Mouse (Mus musculus): ENCODE data around the gene Ifna6. TPM values are rescaled to one million over a fixed set of nuclear protein-coding genes. Genes with fewer than 3 reads are reported as not detected.
"Not testable (repeated sequence)": the region's sequence is repeated elsewhere in the genome, so short reads cannot be mapped to it uniquely, and the experiment has no call there.

Ifna6 gene
- polyA plus RNA-seq, 1 experiment: not detected

DNA sequence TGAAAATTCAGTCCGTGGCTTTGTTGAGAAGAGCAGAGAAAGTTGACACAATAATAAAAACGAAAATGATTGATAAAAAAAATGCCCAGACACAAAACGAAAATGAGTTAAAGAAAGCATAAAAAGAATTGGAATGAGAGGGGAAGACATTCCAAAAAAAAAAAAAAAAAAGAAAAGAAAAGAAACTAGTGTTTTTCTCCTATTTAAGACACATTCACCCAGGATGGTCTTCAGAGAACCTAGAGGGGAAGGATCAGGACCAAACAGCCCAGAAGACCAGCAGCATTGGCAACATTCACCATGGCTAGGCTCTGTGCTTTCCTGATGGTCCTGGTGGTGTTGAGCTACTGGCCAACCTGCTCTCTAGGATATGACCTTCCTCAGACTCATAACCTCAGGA is 11.3 kb upstream of the Ifna6 start, which contains the start of gene Ifna7:
Ifna7 (plus strand) TSS at position 301 of the 400 bp plus-strand sequence.
- TF ChIP-seq TAL1 (IDR thresholded peaks at IDR 0.05; ENCODE audit: low read length): no peak
- no peak for TF ChIP-seq GATA1 (IDR thresholded peaks at IDR 0.05; ENCODE audit: low read length)
- H3K36me3 ChIP-seq (ENCODE audit: control insufficient read depth): no peaks in the 10 kb centered on the region
- H3K4me1 ChIP-seq (ENCODE audit: control insufficient read depth): no peaks in the 10 kb centered on the region
- H3K9me3 ChIP-seq (ENCODE audit: control insufficient read depth, low read length): no peaks in the 10 kb centered on the region
- H3K4me3 ChIP-seq (replicated peaks): no peak within 1 kb of the TSS
- H3K27me3 ChIP-seq (ENCODE audit: control insufficient read depth): no peaks in the 10 kb centered on the region

DNA sequence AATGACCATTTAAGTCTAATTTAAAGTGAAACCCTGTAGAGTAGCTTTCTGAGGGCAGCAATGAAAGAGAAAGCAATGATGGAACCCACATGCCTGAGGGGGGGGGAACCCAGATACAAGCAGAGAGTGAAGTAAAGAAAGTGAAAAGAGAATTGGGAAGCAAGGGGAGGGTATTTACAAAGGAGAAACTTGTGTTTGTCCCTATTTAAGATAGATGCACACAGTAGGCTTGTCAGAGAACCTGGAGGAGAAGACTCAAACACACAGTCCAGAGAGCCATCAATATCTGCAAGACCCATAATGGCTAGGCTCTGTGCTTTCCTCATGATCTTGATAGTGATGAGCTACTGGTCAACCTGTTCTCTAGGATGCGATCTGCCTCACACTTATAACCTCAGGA is 7.6 kb upstream of the Ifna6 start, which contains the start of gene Ifna11:
Ifna11 (plus strand) TSS at position 301 of the 400 bp plus-strand sequence.
- no peak for TF ChIP-seq TAL1 (IDR thresholded peaks at IDR 0.05; ENCODE audit: low read length)
- TF ChIP-seq GATA1 (IDR thresholded peaks at IDR 0.05; ENCODE audit: low read length): no peak
- H3K36me3 ChIP-seq (ENCODE audit: control insufficient read depth): no peaks in the 10 kb centered on the region
- no peaks in the 10 kb centered on the region for H3K27me3 ChIP-seq (ENCODE audit: control insufficient read depth)
- H3K4me3 ChIP-seq (replicated peaks): no peak within 1 kb of the TSS
- no peaks in the 10 kb centered on the region for H3K9me3 ChIP-seq (ENCODE audit: control insufficient read depth, low read length)
- H3K4me1 ChIP-seq (ENCODE audit: control insufficient read depth): no peaks in the 10 kb centered on the region

GRCm38 (mm10) chr4:88822995-88823394 is 4.2 kb upstream of the Ifna6 start:
- no peak overlapping the region for H3K4me3 ChIP-seq (replicated peaks)
- no peaks in the 10 kb centered on the region for H3K36me3 ChIP-seq (ENCODE audit: control insufficient read depth)
- TF ChIP-seq TAL1 (IDR thresholded peaks at IDR 0.05; ENCODE audit: low read length) (no peak), GATA1 (IDR thresholded peaks at IDR 0.05; ENCODE audit: low read length) (no peak)
- H3K27me3 ChIP-seq (ENCODE audit: control insufficient read depth): no peaks in the 10 kb centered on the region
- no peaks in the 10 kb centered on the region for H3K9me3 ChIP-seq (ENCODE audit: control insufficient read depth, low read length)
- no peaks in the 10 kb centered on the region for H3K4me1 ChIP-seq (ENCODE audit: control insufficient read depth)

DNA sequence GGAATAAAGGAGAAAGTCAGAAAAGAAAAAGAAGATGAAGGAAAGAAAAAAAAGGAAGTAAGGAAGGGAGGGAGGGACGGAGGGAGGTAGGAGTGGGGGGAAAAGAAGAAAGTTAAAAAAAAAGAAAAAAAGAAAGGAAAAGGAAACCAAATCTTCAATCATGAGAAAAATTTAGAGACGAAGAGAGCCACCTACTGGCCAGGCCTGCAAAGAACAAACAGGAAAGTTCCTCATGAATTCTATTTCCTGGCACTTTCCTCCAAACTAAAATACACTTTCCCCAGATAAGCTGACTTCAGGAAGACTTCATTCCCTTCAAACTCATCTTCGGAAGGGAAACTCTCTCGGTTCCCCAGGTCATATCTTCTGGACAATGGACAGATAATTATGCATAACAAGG is 3.3 kb downstream of the Ifna6 start:
- H3K4me3 ChIP-seq (replicated peaks): no peak overlapping the region
- H3K27me3 ChIP-seq (ENCODE audit: control insufficient read depth): no peaks in the 10 kb centered on the region
- no peaks in the 10 kb centered on the region for H3K4me1 ChIP-seq (ENCODE audit: control insufficient read depth)
- TF ChIP-seq GATA1 (IDR thresholded peaks at IDR 0.05; ENCODE audit: low read length) (no peak), TAL1 (IDR thresholded peaks at IDR 0.05; ENCODE audit: low read length) (no peak)
- no peaks in the 10 kb centered on the region for H3K36me3 ChIP-seq (ENCODE audit: control insufficient read depth)
- no peaks in the 10 kb centered on the region for H3K9me3 ChIP-seq (ENCODE audit: control insufficient read depth, low read length)

DNA sequence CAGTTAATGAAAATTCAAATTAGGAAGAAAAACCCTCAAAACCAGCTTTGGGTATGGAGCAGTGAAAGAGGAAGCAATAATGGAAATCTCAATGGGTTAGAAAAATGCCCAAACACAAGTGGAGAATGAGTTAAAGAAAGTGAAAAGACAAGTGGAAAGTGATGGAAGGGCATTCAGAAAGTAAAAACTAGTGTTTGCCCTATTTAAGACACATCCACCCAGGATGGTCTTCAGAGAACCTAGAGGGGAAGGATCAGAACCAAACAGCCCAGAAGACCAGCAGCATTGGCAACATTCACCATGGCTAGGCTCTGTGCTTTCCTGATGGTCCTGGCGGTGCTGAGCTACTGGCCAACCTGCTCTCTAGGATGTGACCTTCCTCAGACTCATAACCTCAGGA is 8.0 kb downstream of the Ifna6 start, which contains the start of gene Ifna5:
Ifna5 (plus strand) TSS at position 301 of the 400 bp plus-strand sequence.
- not testable (repeated sequence) for H3K36me3 ChIP-seq (ENCODE audit: control insufficient read depth); H3K4me1 ChIP-seq (ENCODE audit: control insufficient read depth); H3K9me3 ChIP-seq (ENCODE audit: control insufficient read depth, low read length); H3K4me3 ChIP-seq (replicated peaks); H3K27me3 ChIP-seq (ENCODE audit: control insufficient read depth)

DNA sequence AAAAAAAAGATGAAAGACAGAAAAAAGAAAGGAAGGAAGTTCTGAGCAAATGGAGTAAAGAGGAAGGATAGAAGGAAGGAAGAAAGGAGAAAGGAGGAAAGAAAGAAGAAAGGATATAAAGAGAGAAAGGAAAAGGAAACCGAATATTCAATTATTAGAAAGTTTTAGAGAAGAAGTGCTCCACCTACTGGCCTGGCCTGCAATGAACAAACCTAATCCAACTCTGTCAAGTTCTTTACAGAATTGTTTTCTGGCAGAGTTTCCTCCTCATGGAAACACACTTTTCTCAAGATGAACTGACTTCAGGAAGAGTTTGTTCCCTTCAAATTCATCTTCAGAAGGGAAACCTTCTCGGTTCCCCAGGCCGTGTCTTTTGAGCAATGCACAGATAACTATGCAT is 11.6 kb downstream of the Ifna6 start:
- Histone ChIP-seq H3K27me3 (ENCODE audit: control insufficient read depth) (no peaks in the 10 kb centered on the region), H3K9me3 (ENCODE audit: control insufficient read depth, low read length) (no peaks in the 10 kb centered on the region), H3K4me3 (replicated peaks) (no peak overlapping the region), H3K36me3 (ENCODE audit: control insufficient read depth) (no peaks in the 10 kb centered on the region), H3K4me1 (ENCODE audit: control insufficient read depth) (no peaks in the 10 kb centered on the region)
- TF ChIP-seq GATA1 (IDR thresholded peaks at IDR 0.05; ENCODE audit: low read length) (no peak), TAL1 (IDR thresholded peaks at IDR 0.05; ENCODE audit: low read length) (no peak)

DNA sequence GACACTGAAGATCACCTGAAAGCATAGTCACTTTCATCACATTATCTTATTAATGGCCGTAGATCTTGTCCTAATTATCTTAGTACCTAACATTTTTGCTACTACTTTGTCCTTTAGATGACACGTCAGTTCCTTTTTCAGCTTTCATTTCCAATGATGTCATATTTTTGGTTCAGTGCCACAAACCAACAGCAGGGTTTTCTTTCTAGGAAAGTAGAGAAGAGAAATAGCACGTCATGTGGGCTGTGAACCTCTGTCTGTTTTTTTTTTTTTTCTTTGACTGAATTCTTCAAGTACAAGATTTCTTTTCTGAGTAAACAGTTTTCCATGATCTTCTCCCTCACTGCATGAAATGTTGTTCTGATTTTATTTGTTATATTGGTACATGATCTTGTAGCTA is 12.8 kb downstream of the Ifna6 start:
- Histone ChIP-seq H3K27me3 (ENCODE audit: control insufficient read depth) (no peaks in the 10 kb centered on the region), H3K4me3 (replicated peaks) (no peak overlapping the region), H3K9me3 (ENCODE audit: control insufficient read depth, low read length) (no peaks in the 10 kb centered on the region), H3K4me1 (ENCODE audit: control insufficient read depth) (no peaks in the 10 kb centered on the region), H3K36me3 (ENCODE audit: control insufficient read depth) (no peaks in the 10 kb centered on the region)
- TF ChIP-seq TAL1 (IDR thresholded peaks at IDR 0.05; ENCODE audit: low read length): no peak
- no peak for TF ChIP-seq GATA1 (IDR thresholded peaks at IDR 0.05; ENCODE audit: low read length)

- TF ChIP-seq GATA1 (IDR thresholded peaks at IDR 0.05; ENCODE audit: low read length): no peak
- no peak for TF ChIP-seq TAL1 (IDR thresholded peaks at IDR 0.05; ENCODE audit: low read length)
- H3K27me3 ChIP-seq (ENCODE audit: control insufficient read depth): no peaks in the 10 kb centered on the region
- H3K36me3 ChIP-seq (ENCODE audit: control insufficient read depth): no peaks in the 10 kb centered on the region
- no peaks in the 10 kb centered on the region for H3K9me3 ChIP-seq (ENCODE audit: control insufficient read depth, low read length)
- H3K4me1 ChIP-seq (ENCODE audit: control insufficient read depth): no peaks in the 10 kb centered on the region
- no peak within 1 kb of the TSS for H3K4me3 ChIP-seq (replicated peaks)
These were observed 14.3 kb downstream of the Ifna6 start, which contains the start of gene Ifna4 for GRCm38 (mm10) chr4:88841438-88841911. Gene Ifna4 (plus strand): TSS chr4:88841861.

DNA sequence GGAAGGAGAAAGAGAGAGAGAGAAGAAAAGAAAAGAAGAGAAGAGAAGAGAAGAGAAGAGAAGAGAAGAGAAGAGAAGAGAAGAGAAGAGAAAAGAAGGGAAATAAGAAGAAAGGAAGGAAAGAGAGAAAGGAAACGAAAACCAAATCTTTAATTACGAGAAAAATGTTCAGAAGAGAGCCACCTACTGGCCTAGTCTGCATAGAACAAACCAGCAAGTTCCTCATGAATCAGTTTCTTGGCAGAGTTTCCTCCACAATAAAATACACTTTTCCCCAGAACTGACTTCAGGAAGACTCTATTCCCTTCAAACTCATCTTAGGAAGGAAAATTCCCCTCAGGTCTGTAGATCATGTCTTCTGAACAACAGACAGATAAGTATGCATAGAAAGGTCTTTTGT is 18.1 kb downstream of the Ifna6 start:
- Histone ChIP-seq H3K4me1 (ENCODE audit: control insufficient read depth) (no peaks in the 10 kb centered on the region), H3K36me3 (ENCODE audit: control insufficient read depth) (no peaks in the 10 kb centered on the region), H3K9me3 (ENCODE audit: control insufficient read depth, low read length) (no peaks in the 10 kb centered on the region), H3K4me3 (replicated peaks) (no peak overlapping the region), H3K27me3 (ENCODE audit: control insufficient read depth) (no peaks in the 10 kb centered on the region)
- TF ChIP-seq GATA1 (IDR thresholded peaks at IDR 0.05; ENCODE audit: low read length) (no peak), TAL1 (IDR thresholded peaks at IDR 0.05; ENCODE audit: low read length) (no peak)

GRCm38 (mm10) chr4:88849698-88850097 is 22.5 kb downstream of the Ifna6 start, which contains the start of gene Ifna1:
Gene Ifna1 (plus strand): TSS chr4:88850087.
- no peaks in the 10 kb centered on the region for H3K9me3 ChIP-seq (ENCODE audit: control insufficient read depth, low read length)
- TF ChIP-seq TAL1 (IDR thresholded peaks at IDR 0.05; ENCODE audit: low read length): no peak
- TF ChIP-seq GATA1 (IDR thresholded peaks at IDR 0.05; ENCODE audit: low read length): no peak
- no peaks in the 10 kb centered on the region for H3K27me3 ChIP-seq (ENCODE audit: control insufficient read depth)
- H3K4me3 ChIP-seq (replicated peaks): no peak within 1 kb of the TSS
- H3K36me3 ChIP-seq (ENCODE audit: control insufficient read depth): no peaks in the 10 kb centered on the region
- H3K4me1 ChIP-seq (ENCODE audit: control insufficient read depth): no peaks in the 10 kb centered on the region
